Mouse (Mus musculus): ENCODE data around the gene Pard3b. TPM values are rescaled to one million over a fixed set of nuclear protein-coding genes. Genes with fewer than 3 reads are reported as not detected.

The Pard3b gene
- total and polyA plus RNA-seq, 2 experiments: 0.50 to 3.0 TPM

GRCm38 (mm10) chr1:62235121-62235520, 596.5 kb downstream of the Pard3b start:
- peaks cover 1% of the 10 kb centered on the region for H3K36me3 ChIP-seq (ENCODE audit: control insufficient read depth, insufficient read depth, low read length)
- 93% methylated on average over 5 of the region's 5 CpGs for WGBS
- H3K27me3 ChIP-seq (ENCODE audit: control insufficient read depth, insufficient read depth, low read length): no peaks in the 10 kb centered on the region
- no peaks in the 10 kb centered on the region for H3K79me2 ChIP-seq (ENCODE audit: control insufficient read depth, insufficient read depth, low read length)
- DNase-seq (ENCODE audit: extremely low read depth, low read depth, low spot score): no peak
- no peak for TF ChIP-seq POLR2A (IDR thresholded peaks at IDR 0.05; ENCODE audit: extremely low read depth, insufficient read depth, low read length)
- H3K4me3 ChIP-seq (ENCODE audit: insufficient read depth, low read depth, low read length): no peak overlapping the region
- no peak overlapping the region for H3K9ac ChIP-seq (ENCODE audit: low read depth, low read length)
- H3K4me1 ChIP-seq (ENCODE audit: control insufficient read depth, insufficient read depth, low read length): no peaks in the 10 kb centered on the region
- H3K27ac ChIP-seq (replicated peaks; ENCODE audit: insufficient read depth, low read depth, low read length): no peak overlapping the region

- Histone ChIP-seq H3K27ac (replicated peaks; ENCODE audit: insufficient read depth, low read depth, low read length) (no peak overlapping the region), H3K9ac (ENCODE audit: low read depth, low read length) (no peak overlapping the region), H3K4me1 (ENCODE audit: control insufficient read depth, insufficient read depth, low read length) (no peaks in the 10 kb centered on the region; the same call in 1 of the 2 replicates), H3K27me3 (ENCODE audit: control insufficient read depth, insufficient read depth, low read length) (no peaks in the 10 kb centered on the region), H3K36me3 (ENCODE audit: control insufficient read depth, insufficient read depth, low read length) (no peaks in the 10 kb centered on the region; the same call in 1 of the 2 replicates), H3K79me2 (ENCODE audit: control insufficient read depth, insufficient read depth, low read length) (no peaks in the 10 kb centered on the region), H3K4me3 (ENCODE audit: insufficient read depth, low read depth, low read length) (no peak overlapping the region)
- TF ChIP-seq CTCF (IDR thresholded peaks at IDR 0.05; ENCODE audit: low read depth, low read length): no peak
- DNase-seq (ENCODE audit: extremely low read depth, low read depth, low spot score): no peak
- 65% methylated on average over 12 of the region's 12 CpGs for WGBS
Measured at GRCm38 (mm10) chr1:62244191-62244984, 605.8 kb downstream of the Pard3b start.

- Histone ChIP-seq H3K4me3 (ENCODE audit: insufficient read depth, low read depth, low read length) (no peak overlapping the region), H3K4me1 (ENCODE audit: control insufficient read depth, insufficient read depth, low read length) (no peaks in the 10 kb centered on the region), H3K9ac (ENCODE audit: low read depth, low read length) (no peak overlapping the region), H3K36me3 (ENCODE audit: control insufficient read depth, insufficient read depth, low read length) (no peaks in the 10 kb centered on the region; the same call in 1 of the 2 replicates), H3K27me3 (ENCODE audit: control insufficient read depth, insufficient read depth, low read length) (no peaks in the 10 kb centered on the region), H3K27ac (replicated peaks; ENCODE audit: insufficient read depth, low read depth, low read length) (no peak overlapping the region), H3K79me2 (ENCODE audit: control insufficient read depth, insufficient read depth, low read length) (no peaks in the 10 kb centered on the region)
- WGBS: 54% methylated on average over 1 of the region's 1 CpGs
- DNase-seq (ENCODE audit: extremely low read depth, low read depth, low spot score): no peak
- TF ChIP-seq CTCF (IDR thresholded peaks at IDR 0.05; ENCODE audit: low read depth, low read length): no peak
- no peak for TF ChIP-seq POLR2A (IDR thresholded peaks at IDR 0.05; ENCODE audit: extremely low read depth, insufficient read depth, low read length)
Measured at GRCm38 (mm10) chr1:62252432-62252831, 613.8 kb downstream of the Pard3b start.

- TF ChIP-seq CTCF (IDR thresholded peaks at IDR 0.05; ENCODE audit: low read depth, low read length) (no peak), POLR2A (IDR thresholded peaks at IDR 0.05; ENCODE audit: extremely low read depth, insufficient read depth, low read length) (no peak)
Measured at GRCm38 (mm10) chr1:62254316-62254715, 615.7 kb downstream of the Pard3b start.

GRCm38 (mm10) chr1:62254888-62255287, 616.3 kb downstream of the Pard3b start:
- no peaks in the 10 kb centered on the region for H3K79me2 ChIP-seq (ENCODE audit: control insufficient read depth, insufficient read depth, low read length)
- DNase-seq (ENCODE audit: extremely low read depth, low read depth, low spot score): no peak
- no peak overlapping the region for H3K4me3 ChIP-seq (ENCODE audit: insufficient read depth, low read depth, low read length)
- H3K36me3 ChIP-seq (ENCODE audit: control insufficient read depth, insufficient read depth, low read length): no peaks in the 10 kb centered on the region
- no peak overlapping the region for H3K9ac ChIP-seq (ENCODE audit: low read depth, low read length)
- TF ChIP-seq POLR2A (IDR thresholded peaks at IDR 0.05; ENCODE audit: extremely low read depth, insufficient read depth, low read length) (no peak), CTCF (IDR thresholded peaks at IDR 0.05; ENCODE audit: low read depth, low read length) (no peak)
- H3K27me3 ChIP-seq (ENCODE audit: control insufficient read depth, insufficient read depth, low read length): no peaks in the 10 kb centered on the region
- no peak overlapping the region for H3K27ac ChIP-seq (replicated peaks; ENCODE audit: insufficient read depth, low read depth, low read length)
- H3K4me1 ChIP-seq (ENCODE audit: control insufficient read depth, insufficient read depth, low read length): no peaks in the 10 kb centered on the region
- 73% methylated on average over 1 of the region's 1 CpGs for WGBS

More at GRCm38 (mm10) chr1:62254316-62254715, 615.7 kb downstream of the Pard3b start:
- no peak for DNase-seq (ENCODE audit: extremely low read depth, low read depth, low spot score)
- H3K79me2 ChIP-seq (ENCODE audit: control insufficient read depth, insufficient read depth, low read length): no peaks in the 10 kb centered on the region
- no peaks in the 10 kb centered on the region for H3K36me3 ChIP-seq (ENCODE audit: control insufficient read depth, insufficient read depth, low read length)
- no peaks in the 10 kb centered on the region for H3K4me1 ChIP-seq (ENCODE audit: control insufficient read depth, insufficient read depth, low read length)
- H3K4me3 ChIP-seq (ENCODE audit: insufficient read depth, low read depth, low read length): no peak overlapping the region
- no peak overlapping the region for H3K9ac ChIP-seq (ENCODE audit: low read depth, low read length)
- no peaks in the 10 kb centered on the region for H3K27me3 ChIP-seq (ENCODE audit: control insufficient read depth, insufficient read depth, low read length)
- whole genome bisulfite sequencing: 70% methylated on average over 4 of the region's 4 CpGs
- no peak overlapping the region for H3K27ac ChIP-seq (replicated peaks; ENCODE audit: insufficient read depth, low read depth, low read length)

GRCm38 (mm10) chr1:62276466-62276865, 637.8 kb downstream of the Pard3b start:
- 78% methylated on average over 3 of the region's 3 CpGs for WGBS
- Histone ChIP-seq H3K4me3 (ENCODE audit: insufficient read depth, low read depth, low read length) (no peak overlapping the region), H3K9ac (ENCODE audit: low read depth, low read length) (no peak overlapping the region), H3K27me3 (ENCODE audit: control insufficient read depth, insufficient read depth, low read length) (no peaks in the 10 kb centered on the region), H3K4me1 (ENCODE audit: control insufficient read depth, insufficient read depth, low read length) (no peaks in the 10 kb centered on the region), H3K27ac (replicated peaks; ENCODE audit: insufficient read depth, low read depth, low read length) (no peak overlapping the region), H3K79me2 (ENCODE audit: control insufficient read depth, insufficient read depth, low read length) (no peaks in the 10 kb centered on the region), H3K36me3 (ENCODE audit: control insufficient read depth, insufficient read depth, low read length) (no peaks in the 10 kb centered on the region)
- TF ChIP-seq POLR2A (IDR thresholded peaks at IDR 0.05; ENCODE audit: extremely low read depth, insufficient read depth, low read length): no peak
- DNase-seq (ENCODE audit: extremely low read depth, low read depth, low spot score): no peak

Data from liver, adult 2 months (tissue).